Mouse (Mus musculus) B cell, adult 2 months (primary cell): Measurements from ENCODE around the gene Gm3453.
"Not testable (repeated sequence)": the region's sequence is repeated elsewhere in the genome, so short reads cannot be mapped to it uniquely, and the experiment has no call there.

Experiments
- DNase-seq, 2 experiments: peaks; one replicate each; pipeline ENCODE4 v3.0.0; 2022

Gene Gm3453

DNA sequence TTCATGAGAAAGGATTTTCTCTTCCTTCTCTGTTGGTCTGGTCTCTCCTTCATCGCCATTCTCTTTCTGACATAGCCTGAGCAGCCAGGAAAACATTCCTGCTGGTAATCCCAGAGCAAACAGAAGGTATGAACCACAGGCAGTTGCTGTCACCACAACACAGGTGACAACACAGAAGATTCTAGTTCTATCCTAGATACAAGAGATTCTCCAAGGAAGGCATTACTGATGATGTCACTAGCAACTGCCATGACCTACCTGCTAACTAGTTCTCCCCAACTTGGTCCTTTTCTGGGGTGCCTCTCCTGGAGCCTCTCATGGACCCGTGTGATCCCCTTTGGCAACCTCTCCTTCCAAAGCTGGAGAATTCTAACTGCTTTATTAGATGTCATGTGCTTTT, at the start of gene Gm3453:
TSS of gene Gm3453 (minus strand) at position 101 of the 400 bp plus-strand sequence.
- not testable (repeated sequence) for DNase-seq

DNA sequence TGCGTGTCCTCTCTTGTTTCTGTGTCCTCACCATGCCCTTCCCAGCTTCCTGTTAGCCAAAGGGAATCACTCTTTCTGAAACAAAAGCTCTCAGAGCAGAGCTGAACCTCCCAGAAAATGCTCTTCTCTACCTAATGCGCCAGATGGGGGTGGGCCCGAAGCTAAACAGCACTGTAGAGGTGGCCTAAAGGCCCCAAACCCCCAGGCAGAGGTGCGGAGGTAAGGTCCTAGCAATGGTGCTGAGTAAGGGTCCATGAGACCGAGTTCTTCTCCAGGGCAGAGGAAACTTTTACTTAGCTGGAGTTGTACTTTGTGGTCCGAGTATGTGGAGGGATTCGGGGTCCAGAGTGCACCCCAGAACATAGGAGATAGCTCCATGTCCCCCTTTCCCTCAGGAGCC, 8.2 kb upstream of the Gm3453 start:
- DNase-seq: peak; percentile 1 to 5

DNA sequence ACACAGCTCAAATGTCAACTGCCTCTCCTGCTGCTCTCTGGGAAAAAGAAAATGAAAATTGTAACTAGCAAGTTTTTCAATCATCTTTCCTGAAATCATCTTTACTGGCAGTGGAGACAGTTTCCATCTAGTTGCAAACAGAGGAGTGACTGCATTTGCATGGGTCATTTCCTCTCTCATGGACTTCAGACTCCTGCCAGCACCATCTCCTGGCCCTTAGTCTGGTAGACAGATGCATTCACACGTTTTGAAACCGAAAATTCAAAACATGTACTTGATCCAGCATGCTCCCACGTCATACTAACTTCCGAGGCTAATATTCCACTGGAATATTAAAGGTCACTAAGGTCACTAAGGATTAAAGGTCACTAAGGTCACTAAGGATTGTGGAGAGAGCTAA, 16.5 kb downstream of the Gm3453 start:
- DNase-seq: not testable (repeated sequence)

DNA sequence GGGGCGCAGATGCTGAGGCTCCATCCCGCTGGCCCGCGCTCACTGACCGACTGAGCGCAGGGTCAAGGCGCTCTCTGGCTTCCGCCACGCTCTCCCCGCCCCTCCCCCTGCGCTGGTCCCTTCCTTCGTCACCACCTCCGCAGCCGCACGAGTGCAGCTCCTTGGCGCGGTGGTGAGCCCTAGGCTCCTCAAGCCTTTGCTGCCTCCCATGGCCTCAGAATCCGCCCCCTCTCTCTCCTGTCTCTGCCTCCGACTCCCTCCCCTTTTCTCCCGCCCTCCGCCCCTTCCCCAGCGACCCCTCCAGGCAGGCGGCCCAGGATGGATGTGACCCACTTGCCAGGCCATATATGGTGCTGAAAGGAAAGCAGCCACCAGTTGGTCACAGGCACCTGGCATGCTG, 17.3 kb downstream of the Gm3453 start, which contains the start of gene Gm3248:
TSS of gene Gm3248 (minus strand) at position 111 of the 400 bp plus-strand sequence.
- DNase-seq: not testable (repeated sequence)

DNA sequence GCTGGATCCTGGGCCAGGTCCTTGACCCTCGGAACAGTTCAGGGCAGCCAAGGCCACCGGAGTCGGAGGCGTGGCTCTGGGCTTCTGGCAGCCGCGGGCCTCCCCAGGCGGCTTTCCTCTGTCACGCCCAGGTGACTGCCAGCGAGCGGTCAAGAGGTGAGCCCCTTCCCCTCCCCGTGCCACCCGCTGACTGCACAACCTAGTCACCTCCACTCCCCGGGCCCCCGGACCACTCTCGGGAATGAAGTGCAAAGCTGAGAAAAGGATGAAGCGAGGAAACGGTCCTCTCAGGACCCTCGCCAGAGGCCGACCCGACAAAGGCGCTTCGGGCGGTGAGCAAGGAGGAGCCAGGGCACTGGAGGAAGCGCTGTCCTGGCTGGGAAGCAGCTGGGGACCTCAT, 17.8 kb downstream of the Gm3453 start:
- DNase-seq: not testable (repeated sequence)

DNA sequence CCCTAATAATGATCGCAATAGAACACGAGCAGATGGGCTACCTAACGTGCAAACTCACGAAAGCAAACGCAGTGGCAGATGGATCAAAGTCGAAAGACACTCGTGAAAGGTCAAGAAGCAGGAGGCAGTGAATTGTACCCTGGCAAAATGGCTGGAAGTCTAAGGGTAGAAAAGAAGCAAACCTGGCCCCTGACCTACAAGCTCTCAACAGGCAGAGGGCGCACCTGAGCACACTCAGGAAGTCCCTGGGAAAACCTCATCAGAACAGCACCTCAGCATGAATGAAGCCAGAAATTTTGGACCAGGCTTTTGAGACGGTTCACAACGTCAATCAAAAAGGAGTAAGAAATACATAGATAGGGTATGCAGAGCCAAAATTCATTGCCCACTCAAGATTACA, 18.5 kb downstream of the Gm3453 start:
- DNase-seq: not testable (repeated sequence)

DNA sequence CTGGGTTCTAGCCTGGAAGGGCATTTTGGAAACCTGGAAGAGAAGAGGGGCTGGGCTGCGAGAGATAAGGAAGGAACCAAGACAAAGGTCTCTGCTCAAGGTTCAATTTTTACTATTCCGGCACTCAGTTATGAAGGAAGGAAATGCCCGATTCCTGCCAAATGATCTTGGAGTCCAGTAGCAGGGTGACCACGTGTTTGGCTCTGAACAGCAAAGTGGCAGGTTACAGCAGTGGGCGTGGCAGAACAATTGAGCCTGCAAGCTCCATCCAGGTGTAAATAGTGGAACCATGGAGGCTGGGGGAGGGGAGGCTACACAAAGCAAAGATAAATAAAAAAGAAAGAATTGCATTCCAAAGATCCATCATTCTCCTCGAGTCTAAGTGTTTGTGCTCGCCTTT, 55.7 kb downstream of the Gm3453 start:
- not testable (repeated sequence) for DNase-seq
